Mouse (Mus musculus): ENCODE data around the gene Elof1.

DNA sequence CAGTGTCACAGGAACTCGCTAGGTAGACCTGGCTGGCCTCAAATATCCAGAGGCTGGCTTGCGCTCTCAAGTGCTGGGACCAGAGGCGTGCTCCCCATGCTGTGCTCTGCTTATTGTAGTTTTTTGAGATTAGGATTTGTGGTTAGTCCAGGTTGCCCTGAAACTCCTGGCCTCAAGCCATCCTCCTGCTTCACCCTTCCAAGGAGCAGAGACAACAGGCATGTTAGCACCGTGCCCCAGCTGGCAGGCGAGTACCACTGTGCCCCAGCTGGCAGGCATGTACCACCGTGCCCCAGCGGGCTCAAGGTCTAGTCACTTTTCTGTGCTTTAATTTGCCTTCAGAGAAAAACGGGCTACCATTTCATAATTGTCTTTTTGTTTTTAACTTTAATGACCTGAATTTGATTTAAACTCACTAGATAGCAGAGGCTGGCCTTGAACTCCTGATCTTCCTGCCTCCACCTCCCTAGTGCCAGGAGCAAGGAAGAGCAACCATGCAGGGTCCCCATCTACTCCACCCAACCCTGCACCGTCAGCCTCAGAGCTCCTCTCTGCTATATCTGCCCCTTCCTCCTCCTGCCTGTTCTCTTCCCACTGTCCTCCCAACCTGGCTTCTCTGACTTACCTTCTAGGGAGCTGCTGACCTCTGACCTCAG, 18.1 kb upstream of the Elof1 start:
- TF ChIP-seq POLR2A (IDR thresholded peaks at IDR 0.05; ENCODE audit: insufficient read length, low read depth) (no peak), E2F4 (IDR thresholded peaks at IDR 0.05; ENCODE audit: insufficient read depth) (no peak), TCF12 (IDR thresholded peaks at IDR 0.05; ENCODE audit: insufficient read depth, poor library complexity, severe bottlenecking) (no peak)
